Mouse (Mus musculus): ENCODE measurements around the gene Abhd15. TPM values are rescaled to one million over a fixed set of nuclear protein-coding genes. Genes with fewer than 3 reads are reported as not detected.

Gene Abhd15
- 1 to 10 TPM; 2.3 to 2.6 TPM for polyA plus RNA-seq (2017; shearing (Covaris generic))

DNA sequence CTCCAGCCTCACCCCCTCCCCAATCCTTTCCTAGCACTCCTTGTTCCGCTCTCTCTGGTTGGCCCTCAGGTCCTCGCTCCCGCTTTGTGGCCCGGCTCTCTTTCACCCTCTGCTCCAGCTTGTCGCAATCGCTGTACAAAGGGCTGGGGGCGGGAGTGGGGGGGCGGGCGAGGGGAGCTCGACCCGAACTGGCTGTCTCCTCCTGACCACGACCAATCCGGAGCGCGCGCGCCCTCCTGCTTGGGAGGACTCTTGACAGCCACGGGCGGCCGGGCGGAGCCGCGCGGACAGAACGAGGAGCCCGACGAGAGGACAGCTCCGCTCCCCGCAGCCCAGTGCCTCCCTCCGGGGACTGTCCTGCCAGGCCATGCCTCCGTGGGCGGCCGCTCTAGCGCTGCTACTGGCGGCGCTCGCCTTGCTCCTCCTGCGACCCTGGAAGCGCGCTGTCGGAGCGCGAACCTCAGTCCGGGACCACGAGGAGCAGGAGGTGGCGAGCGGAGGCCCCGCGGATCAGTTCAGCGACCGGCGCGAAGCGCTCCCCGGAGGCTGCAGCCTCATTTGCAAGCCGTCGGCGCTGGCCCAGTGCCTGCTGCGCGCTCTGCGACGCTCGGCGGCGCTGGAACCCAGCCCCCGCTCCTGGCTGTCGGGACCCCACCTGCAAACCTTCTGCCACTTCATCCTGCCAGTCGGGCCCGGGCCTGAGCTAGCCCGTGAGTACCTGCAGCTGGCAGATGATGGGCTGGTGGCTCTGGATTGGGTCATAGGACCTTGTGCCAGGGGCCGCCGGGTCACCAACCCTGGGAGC lies at the start of gene Abhd15:
TSS of gene Abhd15 (plus strand) at position 290 of the 805 bp plus-strand sequence.
- no peak for ATAC-seq

DNA sequence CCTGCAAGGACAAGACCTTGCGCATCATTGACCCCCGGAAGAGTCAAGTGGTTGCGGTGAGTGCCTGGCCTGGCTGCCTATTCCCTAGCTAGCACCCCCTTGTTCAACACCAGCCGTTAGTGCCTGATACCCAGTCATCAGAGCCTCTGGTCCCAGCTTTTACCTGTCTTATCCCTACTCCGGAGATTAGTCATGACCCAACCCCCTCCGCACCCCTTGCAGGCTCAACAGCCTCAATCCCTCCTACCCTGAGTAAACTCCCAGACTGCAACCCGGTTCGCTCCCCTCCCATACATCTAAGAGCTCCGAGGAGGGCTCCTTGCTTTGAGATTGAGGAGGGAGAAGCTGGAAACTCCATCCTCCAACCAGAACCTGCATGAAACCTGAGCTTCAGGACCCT lies 48.4 kb upstream of the Abhd15 start:
- no peak for ATAC-seq

DNA sequence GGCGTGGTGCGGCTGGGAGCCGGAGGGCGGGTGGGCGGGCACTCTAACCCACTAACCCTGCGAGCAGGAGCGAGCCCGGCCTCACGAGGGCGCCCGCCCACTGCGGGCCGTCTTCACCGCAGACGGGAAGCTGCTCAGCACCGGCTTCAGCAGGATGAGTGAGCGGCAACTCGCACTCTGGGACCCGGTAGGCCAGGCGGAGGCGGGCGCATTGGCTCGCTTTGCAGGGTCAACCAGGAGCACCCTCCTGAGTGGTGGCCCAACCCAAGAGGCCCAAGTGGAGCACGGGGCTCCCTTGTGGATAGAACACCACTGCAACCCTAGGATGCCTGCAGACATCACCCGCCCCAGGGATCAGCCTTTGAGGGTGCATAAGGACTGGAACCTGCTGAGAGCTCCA lies 47.8 kb upstream of the Abhd15 start:
- peak; percentile 84 for ATAC-seq

DNA sequence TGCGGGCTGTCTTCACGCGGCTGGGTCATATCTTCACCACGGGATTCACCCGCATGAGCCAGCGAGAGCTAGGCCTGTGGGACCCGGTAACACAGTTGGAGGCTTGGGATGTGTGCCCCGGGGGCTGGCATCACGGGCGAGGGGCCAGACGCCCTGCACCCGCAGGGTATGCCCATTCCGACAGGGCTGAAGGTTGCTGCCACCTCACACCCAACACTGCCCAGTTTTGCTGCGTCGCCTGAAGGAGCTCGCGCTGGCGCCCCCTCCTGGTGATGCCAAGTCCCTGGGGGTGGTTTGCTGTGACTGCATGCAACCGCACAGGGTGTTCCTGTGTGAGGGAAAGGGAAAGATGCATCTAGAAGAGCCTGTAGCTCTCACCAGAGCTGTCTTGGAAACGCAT lies 47.1 kb upstream of the Abhd15 start:
- ATAC-seq, result peak; percentile 77

DNA sequence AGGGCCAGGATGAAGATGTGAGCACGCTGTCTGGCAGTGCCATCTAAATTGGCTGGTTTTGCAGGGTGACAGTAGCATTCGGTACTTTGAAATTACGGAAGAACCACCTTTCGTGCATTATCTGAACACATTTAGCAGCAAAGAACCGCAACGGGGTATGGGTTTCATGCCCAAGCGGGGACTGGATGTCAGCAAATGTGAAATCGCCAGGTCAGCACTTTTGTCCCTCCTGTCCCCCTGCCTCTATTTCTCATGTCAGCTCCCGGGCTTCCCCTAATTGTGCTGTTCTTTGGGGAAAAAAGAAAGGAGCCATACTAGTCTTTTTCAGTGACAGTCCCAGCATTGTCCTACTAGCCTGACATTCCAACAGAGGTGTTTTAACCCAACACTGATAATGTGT lies 46.5 kb upstream of the Abhd15 start:
- no peak for ATAC-seq

DNA sequence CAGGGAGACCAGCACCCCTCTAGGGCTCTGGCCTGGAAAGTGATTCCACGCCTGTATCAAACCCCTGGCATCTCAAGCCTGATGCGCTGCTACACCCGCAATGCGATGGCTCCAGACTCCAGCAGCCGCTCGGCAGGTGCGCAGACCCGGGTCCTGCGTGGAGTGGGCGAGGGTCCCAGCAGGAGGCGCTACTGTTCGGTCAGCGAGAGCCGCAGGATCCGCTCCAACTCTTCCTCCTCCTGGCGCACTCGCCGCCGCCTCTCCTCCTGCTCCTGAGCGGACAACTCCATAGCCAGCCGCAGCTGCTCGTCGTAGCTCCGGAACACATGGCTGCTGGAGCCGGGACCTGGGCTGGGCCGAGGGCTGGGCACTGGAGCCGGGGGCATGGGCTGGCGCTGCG lies 43.5 kb upstream of the Abhd15 start:
- ATAC-seq, result no peak

DNA sequence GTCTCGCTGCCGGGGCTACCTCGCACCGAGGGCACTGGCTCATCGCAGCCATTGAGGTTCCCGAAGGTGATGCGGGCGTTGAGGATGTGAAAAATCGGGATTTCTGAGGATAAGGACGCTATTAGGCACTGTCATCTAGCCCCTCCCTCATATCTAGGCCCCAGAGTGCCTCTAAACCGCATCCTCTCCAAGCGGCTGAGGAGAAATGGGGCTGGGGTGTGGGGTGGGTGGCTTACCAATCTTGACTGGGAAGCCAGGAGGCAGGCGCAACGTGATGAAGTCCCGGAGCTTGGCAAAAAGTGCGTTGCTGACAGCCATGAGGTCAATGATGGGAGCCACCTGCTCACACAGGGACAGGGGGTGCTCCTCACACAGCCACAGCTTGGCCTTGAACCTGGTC lies 42.1 kb upstream of the Abhd15 start:
- no peak for ATAC-seq

DNA sequence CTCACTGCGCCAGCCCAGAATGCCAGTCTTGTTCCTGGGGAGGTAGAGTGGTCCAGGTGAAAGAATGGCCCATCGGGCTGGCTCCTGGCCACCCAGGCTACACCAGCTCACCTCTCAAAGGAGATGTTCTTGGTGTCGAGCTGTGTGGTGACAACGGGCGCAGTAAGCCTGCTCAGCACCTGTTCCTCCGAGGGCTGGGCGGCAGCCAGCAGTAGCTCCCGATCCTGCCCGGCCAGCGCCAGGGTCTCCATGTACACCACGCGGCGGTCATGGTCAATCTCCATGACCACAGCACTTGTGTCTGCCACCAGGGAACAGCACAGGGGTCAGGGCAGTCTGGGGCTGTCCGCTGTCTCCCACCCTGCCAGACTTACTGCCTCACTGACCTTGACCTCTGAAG lies 38.7 kb upstream of the Abhd15 start:
- no peak for ATAC-seq

DNA sequence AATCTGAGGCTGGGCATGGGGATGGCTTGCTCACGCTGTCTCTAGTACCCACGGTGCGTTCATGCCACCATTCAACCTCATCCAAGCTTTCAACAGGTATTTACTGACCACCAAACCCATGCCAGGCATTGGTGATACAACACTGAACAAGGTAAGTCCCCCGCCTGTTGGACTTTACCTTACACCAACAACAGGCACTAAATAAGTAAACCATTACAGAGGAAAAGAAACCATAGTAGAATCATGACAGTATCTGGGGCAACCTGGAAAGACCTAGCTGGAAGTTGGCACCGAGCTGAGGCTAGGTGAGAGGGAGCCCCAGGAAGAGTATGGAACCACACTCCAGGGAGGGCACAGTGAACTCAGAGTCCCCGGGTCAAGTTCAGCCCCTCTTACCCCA lies 38.0 kb upstream of the Abhd15 start:
- no peak for ATAC-seq

DNA sequence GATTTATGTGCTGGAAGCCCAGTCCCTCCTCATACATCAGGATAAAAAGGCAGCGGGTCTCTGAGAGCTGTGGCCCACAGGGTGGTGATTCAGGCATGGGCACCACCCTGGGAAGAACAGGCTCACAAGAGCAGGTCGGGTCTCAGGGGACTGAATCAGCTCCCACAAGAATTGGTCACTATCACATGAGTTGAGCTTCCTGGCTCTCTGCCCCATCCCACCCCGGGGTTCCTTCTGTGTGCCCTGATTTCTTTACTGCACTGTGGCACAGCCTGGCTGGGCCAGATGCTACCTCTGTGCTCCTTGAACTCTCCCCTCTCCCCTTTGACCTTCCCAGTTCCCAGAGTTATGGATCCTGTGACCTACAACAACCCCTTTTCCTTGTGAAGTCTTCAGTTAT lies 31.9 kb upstream of the Abhd15 start:
- ATAC-seq, result no peak

DNA sequence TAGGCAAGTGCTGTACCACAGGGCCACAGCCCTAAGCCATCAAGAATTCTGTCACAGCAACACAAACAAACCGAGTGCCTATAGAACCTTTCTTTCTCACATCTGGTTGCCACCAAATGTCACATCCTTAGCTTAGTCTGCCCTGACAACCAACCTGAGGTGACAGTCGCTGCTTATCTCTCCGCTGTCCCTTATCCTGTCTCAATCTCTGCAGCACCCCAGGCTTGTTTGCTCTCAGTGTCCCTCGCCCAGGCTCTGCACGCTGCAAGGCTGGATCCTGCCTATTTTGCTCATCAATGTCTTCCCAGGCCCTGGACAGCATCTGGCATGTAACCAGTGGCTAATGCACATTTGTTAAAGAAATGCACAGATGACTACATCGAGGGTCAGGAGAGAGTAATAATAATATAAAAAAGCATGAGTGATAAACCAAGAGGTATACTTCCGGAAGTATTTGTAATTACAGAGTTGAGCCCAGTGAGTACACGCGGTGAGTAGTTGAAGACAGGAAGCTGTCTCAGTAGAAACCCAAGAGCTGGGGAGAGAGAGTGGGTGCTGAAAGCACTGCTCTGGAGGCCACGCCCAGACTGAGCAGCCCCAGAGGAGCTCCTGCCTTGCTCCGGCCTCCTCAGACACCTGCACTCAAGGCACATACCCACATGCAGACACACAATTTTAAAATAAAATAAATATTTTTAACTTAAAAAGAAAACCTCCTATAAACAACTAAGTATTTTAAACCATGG lies 31.2 kb upstream of the Abhd15 start:
- peak; percentile 99 for ATAC-seq

DNA sequence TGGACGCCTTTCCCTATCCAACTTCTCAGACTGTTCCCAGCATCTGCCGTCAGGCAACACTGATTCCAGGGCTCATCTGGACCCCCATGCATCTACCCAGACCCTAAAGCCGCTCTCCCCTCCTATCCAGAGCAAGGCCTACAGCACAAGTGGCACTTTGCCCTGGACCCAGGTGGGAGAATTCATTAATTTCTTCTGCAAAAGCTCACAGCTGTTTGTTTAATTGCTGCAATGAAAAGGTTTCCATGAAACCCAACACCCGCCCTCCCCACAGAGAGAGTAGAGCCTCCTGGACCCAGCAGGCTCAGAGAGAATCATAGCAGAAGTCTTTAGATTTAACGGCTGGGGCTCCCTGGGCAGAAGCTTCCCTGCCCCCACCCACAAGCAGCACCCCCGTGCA lies 29.7 kb upstream of the Abhd15 start:
- ATAC-seq, result no peak

DNA sequence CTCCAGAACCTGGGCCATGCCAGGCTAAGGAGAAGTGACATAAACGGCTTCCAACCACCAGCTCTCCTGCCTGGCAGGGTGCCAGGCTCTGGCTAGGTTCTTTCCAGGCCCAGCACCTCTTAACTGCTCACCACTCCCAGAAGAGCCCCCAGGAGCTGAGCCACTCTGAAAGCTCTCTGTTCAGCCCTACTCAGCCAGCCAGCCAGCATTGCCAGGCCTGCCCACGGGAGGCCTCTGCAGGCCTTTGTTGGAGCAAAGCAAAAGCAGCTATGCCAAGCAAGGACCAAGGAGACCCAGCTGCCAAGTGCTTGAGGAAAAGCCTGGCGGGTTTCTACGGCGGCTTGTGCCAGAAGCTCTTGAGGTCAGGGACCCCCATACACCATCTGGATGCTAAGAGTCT lies 28.1 kb upstream of the Abhd15 start:
- no peak for ATAC-seq

DNA sequence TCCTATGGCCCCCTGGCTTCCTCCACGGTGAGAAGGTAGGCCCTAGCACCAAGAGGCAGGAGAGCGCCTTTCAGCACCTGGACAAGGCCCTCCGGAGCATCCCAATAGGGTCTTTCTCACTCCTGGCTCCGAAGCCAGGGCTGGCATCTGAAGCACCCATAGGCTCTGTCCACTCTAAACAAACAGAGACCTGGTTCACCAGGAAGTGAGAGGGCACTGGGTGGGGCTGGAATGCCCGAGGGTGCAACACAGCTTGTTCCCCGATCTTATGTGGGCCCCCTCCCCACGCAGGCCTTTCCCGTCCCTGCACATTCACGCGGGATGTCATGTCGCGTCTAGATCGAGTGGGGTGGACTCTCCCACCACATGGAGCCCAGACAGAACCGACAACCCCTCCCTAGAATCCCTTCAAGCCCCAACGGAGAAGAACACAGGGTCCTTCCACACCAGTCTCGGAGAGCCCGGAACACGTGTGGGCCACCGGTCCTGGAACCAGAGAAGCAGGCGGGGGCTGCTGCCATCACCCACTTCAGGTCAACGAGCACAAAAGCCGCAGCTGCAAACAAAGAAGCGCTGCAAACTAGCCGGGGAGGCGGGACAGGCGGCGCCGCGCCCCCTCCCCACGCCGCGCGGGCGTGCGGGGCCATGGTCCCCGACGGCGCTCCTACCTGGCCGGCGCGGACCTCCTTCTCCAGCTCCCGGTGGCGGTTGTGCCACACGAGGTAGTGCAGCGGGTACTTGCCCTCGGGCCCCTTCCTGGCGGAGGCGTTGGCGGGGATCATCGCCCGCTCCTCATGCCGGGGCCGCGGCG lies 25.9 kb upstream of the Abhd15 start:
- ATAC-seq, result no peak

DNA sequence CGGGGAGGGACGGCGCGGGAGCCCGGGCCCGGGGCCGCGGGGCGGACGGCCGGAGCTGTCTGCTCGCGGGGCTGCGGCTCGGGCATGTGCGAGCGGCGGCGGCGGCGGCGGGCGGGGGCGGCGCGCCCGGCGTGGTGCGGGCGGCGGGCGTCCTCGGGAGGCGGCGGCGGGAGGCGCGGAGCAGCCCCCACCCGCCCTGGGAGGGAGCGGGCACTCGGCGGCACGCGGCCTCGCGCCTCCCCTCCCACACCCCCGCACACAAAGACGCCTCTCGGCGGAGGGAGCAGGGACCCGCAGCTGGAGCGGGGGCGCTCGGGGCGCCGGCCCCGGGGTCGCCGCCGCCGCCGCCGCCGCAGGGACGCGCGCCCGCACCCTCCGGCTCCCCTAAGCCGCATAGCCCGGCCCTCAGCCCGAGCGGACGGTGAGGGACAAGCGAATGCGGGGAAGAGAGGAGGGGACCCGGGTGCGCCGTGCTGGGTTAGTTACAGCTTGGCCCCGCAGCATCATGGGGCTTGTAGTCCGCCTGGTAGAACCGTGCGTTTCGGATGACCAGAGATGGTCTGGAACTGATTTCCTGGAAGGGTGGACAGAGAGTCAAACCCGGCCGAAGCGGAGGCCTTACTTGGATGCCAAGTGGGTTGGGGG lies 25.2 kb upstream of the Abhd15 start, which contains the start of gene Ankrd13b:
TSS of gene Ankrd13b (minus strand) at position 88 of the 645 bp plus-strand sequence.
- ATAC-seq, result no peak

DNA sequence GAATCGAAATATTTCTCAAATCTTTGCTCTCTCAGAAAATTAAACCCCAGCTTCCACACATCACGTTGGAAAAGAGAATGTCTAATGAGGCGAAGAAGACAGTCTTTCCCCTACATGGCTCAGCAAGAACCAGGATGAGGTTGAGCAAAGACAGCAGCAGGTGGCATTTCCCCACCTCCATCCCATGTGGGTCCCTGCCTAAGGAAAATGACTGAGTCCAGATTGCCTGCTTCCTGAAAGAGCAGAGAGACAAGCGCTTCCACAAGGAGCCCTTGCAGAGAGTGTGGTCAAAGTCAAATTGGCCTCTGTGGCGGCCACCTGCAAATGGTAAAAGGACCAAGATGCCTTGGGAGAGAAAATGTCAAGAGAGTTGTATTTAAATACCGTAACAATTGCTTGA lies 24.5 kb upstream of the Abhd15 start:
- ATAC-seq, result no peak

DNA sequence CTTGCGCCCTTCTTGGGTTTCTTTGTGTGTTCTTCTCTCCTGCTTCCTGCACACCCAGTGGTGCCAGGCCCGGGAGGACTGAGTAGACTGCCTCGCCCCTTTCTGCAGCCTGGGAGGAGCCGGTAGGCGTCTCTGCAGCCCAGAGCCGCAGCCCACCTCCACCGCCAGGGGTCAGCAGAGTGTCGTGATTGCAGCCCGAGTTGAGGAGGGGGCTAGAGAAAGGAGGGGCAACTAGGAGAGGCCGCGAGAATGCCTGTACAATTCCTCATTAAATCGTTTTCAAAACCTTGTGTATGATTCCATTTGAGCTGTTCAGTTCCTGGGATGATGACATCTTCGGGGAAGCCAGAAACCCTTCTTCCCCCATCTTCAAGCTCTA lies 23.8 kb upstream of the Abhd15 start:
- ATAC-seq, result peak; percentile 63

DNA sequence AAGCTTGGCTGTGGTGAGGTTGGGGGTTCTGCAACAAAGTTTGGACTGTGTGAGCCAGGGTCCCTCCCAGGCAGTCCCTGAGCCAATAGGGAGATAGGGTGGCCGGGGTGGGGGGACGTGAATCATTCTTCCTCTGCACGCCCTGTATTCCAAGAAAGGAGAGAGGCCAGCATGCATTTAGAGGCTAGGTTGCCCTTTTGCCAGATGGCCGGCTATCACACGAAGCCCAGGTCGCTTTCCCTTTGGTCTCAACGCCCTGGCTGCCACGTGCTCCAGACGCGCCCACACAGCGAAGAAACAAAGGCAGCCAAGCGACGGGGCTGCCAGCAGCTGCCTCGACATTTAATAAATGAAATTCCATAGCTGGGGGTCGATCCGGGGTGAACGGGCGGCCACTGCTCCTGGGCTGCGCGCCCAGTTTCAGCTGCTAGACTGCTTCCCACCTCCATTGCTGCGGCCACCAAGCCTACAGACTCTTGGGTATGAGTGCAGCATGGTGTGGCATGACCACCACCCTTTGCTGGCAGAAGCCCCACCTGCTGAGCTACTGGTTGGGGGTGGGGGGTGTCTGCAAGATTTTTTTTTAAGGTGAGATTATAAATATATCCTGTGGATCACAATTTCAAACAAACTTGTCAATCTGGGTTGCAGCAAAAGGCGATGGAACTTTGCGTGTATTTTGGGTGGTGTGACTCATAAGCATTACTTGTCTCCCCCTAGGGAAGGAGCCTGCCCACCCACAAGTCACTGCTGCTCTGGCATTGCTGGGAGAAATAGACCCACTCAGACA lies 23.2 kb upstream of the Abhd15 start:
- no peak for ATAC-seq

DNA sequence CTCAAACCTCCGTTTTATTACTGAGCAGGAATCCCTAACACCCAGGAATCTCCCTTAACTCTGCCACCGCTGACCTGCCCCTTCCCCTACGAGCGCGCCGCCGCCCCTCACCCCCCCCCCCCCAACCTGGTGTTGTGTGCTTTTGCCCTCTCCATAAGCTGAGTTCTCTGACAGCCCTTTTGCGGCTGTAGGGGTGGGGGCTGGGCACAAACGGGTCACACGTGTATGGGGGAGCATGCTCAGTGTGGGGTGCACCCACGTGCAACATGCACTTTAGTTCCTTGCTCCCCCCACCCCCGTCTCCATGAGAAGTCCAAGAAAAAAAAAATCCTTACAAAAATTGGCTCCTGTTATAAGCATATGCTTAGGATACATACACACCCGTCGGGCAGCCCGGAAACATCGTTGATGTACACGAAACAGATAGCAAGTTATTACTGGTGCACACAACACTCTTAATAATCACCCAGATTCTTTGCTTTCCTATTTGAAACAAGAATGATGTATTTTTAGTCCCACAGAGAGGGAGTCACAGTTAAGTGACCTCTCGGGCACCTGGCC lies 22.5 kb upstream of the Abhd15 start:
- no peak for ATAC-seq

DNA sequence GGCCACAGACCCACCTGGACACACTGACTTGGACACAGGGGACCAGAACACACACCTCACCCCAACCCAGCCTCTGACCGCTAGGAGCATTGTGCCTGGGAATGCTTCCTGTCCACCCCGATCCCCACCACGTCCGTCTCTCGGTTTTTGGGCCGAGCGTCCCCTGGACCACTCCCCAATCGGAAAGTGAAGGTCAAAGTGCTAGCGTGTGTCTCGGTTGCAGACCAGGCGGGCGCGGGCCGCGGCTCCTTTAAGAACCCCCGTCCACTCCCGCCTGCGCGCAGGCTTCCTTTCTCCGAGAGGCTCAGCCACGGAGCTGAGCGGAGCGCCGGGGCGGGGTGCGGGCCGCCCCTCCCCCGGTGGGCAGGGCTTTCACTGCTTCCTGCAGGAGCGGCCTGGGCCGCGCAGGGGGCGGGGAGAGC lies 22.0 kb upstream of the Abhd15 start:
- peak; percentile 75 for ATAC-seq

DNA sequence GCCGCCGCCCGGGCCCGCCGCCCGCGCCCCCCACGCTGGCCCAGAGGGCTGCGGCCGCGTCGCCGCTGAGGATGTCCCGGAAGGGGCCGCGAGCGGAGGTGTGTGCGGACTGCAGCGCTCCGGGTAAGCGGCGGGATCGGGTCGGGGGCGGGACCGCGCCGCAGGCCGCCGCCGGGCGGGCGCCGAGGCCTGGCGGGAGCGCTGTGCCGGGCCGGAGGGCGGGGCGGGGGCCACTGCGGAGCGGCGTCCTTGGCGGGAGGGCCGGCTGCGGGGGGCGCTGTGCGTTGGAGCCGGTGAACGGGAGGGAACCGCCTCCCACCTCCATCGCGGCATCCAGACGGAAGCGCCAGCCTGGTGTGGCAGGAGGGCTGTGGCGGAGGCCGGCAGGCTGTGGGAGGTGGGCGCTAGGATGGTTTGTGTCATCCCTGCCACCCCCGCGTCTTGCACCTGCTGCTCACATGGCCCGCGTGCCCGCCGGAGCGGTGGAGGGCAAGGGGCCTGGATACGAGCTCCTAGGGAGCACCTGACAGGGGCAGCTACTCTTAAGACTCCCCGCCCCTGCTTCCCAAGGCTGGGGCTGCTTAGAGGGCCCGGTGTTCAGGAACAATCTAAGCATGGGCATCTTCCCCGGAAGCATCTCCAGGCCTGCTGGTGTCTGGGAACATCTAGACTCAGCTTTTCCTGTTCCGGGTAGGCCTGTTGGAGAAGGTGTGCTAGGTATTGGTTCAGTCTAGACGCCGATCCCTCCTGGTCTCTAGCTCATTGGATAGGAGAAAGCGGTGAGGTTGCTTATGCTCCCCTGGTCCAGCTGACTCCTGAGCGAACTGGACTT lies 21.2 kb upstream of the Abhd15 start, which contains the start of gene Git1:
TSS of gene Git1 (plus strand) at position 51 of the 832 bp plus-strand sequence.
- ATAC-seq, result no peak
